Mouse (Mus musculus) hindbrain, embryonic 12.5 days (tissue): Measurements from ENCODE around the gene C6. TPM values are rescaled to one million over a fixed set of nuclear protein-coding genes. Genes with fewer than 3 reads are reported as not detected.

Experiments used
- ATAC-seq: fragments of 200-750 bp; cut with Nextera tagmentation; 2 replicates; pipeline ENCODE4 v1.8.0; 2017; ENCODE audit warnings: moderate TSS enrichment; ENCODE audit not compliant: low FRiP score
- H3K27ac ChIP-seq: fragments of 300-500 bp; sonication (generic); 2 replicates; pipeline ENCODE4 v1.5.1; 2016; ENCODE audit warnings: mild to moderate bottlenecking
- H3K27me3 ChIP-seq: fragments of 300-500 bp; sonication (generic); 2 replicates; pipeline ENCODE4 v1.6.1; 2016; ENCODE audit warnings: mild to moderate bottlenecking
- H3K36me3 ChIP-seq: fragments of 300-500 bp; sonication (generic); 2 replicates; pipeline ENCODE4 v1.6.1; 2016; ENCODE audit warnings: mild to moderate bottlenecking
- H3K4me1 ChIP-seq: fragments of 300-500 bp; sonication (generic); 2 replicates; pipeline ENCODE4 v1.6.1; 2016
- H3K4me2 ChIP-seq: fragments of 300-500 bp; sonication (generic); replicated peaks from 2 replicates; pipeline ENCODE4 v1.6.1; 2016; ENCODE audit warnings: mild to moderate bottlenecking
- H3K4me3 ChIP-seq: fragments of 300-500 bp; sonication (generic); 2 replicates; pipeline ENCODE4 v1.5.1; 2016; ENCODE audit warnings: mild to moderate bottlenecking
- H3K9ac ChIP-seq: fragments of 300-500 bp; sonication (generic); 2 replicates; pipeline ENCODE4 v1.6.1; 2016; ENCODE audit warnings: mild to moderate bottlenecking, moderate library complexity
- H3K9me3 ChIP-seq: fragments of 300-500 bp; sonication (generic); replicated peaks from 2 replicates; pipeline ENCODE4 v1.6.1; 2016; ENCODE audit warnings: mild to moderate bottlenecking
- WGBS: fragments of 180-500 bp; shearing (Covaris S2); methylation state at CpG from one replicate; pipeline ENCODE4 v1.1.7; 2016; 5-methylcytosine and 5-hydroxymethylcytosine counted together
- polyA plus RNA-seq: library from polyadenylated mRNA; unstranded; fragments of >200 nt; fragmentation: Nextera tagmentation; extraction: Ambion mirVana; gene quantifications from 2 replicates; pipeline ENCODE4 v1.2.1, GENCODE M21; 2016

Gene C6
- polyA plus RNA-seq, 1 experiment from 2014 or later: not detected

DNA sequence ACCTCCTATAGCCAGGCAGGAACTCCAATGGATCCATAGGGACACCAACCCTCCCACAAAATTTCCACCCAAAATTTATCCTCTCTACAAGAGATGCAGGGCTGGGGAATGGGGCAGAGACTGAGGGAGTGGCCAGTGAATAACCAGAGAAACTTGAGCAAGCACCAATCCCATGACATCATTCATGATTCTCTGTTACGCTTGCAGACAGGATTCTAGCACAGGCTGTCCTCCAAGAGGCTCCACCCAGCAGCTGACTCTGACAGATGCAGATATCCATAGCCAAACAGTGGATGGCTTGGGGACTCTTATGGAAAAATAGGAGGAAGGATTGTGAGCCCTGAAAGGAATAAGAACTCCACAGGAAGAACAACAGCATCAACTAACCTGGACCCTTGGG is 94.2 kb downstream of the C6 start:
- no peak overlapping the region for H3K4me3 ChIP-seq
- H3K27me3 ChIP-seq: no peaks in the 10 kb centered on the region
- no peaks in the 10 kb centered on the region for H3K36me3 ChIP-seq
- no peaks in the 10 kb centered on the region for H3K4me1 ChIP-seq
- WGBS: 89% methylated on average over 1 of the region's 1 CpGs
- H3K9me3 ChIP-seq: no peaks in the 10 kb centered on the region
- no peak overlapping the region for H3K9ac ChIP-seq
- H3K27ac ChIP-seq: no peak overlapping the region
- no peak for ATAC-seq
- no peak overlapping the region for H3K4me2 ChIP-seq

DNA sequence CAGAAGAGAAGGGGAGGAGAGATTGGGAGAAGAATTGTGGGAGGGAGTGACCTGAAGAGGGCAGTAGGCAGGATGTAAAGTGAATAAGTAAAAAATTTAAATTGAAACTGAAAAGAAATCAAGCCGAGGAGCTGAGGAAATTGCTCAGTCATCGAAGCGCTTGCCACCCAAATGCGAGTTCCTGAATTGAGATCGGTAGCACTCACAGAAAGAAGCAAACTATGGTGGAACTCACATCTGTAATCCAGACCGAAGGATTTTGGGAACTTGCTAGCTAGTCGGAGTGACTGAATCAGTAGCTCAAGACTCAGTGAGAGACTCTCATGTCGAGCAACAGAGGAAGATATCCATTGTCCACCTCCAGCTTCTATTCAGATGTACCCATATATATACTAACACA is 94.8 kb downstream of the C6 start:
- Histone ChIP-seq H3K9me3 (no peaks in the 10 kb centered on the region), H3K9ac (no peak overlapping the region), H3K36me3 (no peaks in the 10 kb centered on the region), H3K4me1 (no peaks in the 10 kb centered on the region), H3K27me3 (no peaks in the 10 kb centered on the region), H3K4me3 (no peak overlapping the region), H3K4me2 (no peak overlapping the region), H3K27ac (no peak overlapping the region)
- no peak for ATAC-seq
- 92% methylated on average over 8 of the region's 8 CpGs for WGBS

DNA sequence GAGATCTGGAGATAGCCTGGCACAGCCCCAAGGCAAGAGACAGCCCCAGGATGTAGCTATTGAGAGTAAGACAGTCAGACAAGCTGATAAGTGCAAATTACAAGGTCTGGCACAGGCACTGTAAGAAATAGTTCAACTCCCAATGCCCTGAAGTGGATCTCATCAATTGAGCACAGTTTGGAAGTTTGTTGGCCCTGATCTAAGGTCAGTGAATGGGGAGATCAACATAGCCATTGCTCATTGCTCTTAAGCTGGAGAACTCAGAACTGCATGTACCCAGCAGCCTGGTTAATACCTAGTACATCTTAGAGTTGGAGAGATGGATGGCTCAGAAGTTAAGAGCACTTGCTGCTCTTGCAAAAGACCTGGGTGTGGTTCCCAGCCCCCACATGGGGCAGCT is 100.8 kb downstream of the C6 start:
- H3K4me3 ChIP-seq: no peak overlapping the region
- no peak overlapping the region for H3K27ac ChIP-seq
- H3K27me3 ChIP-seq: no peaks in the 10 kb centered on the region
- H3K4me1 ChIP-seq: no peaks in the 10 kb centered on the region
- no peak for ATAC-seq
- H3K9me3 ChIP-seq: no peaks in the 10 kb centered on the region
- H3K36me3 ChIP-seq: no peaks in the 10 kb centered on the region
- H3K9ac ChIP-seq: no peak overlapping the region
- H3K4me2 ChIP-seq: no peak overlapping the region

DNA sequence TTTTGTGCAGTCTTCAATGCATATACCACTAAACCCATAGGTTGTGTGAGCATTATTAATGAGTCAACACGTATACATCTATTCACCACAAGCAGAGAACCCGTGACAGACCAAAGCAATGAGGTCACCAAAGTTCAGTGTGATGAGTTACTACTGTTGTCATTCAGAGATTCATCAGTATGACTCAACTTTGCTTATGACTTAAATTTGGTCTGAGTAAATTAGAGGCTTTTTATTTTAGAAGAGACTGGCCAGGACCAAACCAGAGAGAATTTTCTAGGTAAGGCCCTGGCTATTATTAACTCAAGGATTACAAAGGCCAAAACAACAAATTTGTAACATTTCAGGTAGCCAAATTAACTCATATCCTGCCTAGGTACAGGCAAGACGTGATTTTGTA is 109.4 kb downstream of the C6 start:
- Histone ChIP-seq H3K9ac (no peak overlapping the region), H3K4me3 (no peak overlapping the region), H3K4me1 (no peaks in the 10 kb centered on the region), H3K4me2 (no peak overlapping the region), H3K9me3 (no peaks in the 10 kb centered on the region), H3K27me3 (no peaks in the 10 kb centered on the region), H3K36me3 (no peaks in the 10 kb centered on the region), H3K27ac (no peak overlapping the region)
- 92% methylated on average over 3 of the region's 3 CpGs for WGBS
- no peak for ATAC-seq

DNA sequence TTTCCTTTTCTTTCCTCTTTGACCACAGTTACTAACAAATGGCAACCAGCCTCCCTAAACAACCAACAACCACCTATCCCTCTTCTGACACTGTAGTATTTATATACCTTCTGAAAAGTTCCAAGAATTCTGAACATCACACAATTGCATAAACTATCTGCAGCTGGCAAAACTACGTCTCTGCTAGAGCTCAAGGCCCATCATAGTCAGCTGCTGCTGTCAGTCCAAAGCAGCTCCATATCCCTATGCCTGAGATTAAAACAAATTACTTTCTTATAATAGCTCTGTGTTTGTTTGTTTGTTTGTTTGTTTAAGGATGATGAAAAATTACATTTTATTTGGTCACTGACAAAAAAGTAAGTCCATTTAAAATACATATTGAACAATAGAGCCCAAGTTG is 123.0 kb downstream of the C6 start:
- Histone ChIP-seq H3K4me3 (no peak overlapping the region), H3K27ac (no peak overlapping the region), H3K9ac (no peak overlapping the region), H3K27me3 (no peaks in the 10 kb centered on the region), H3K9me3 (no peaks in the 10 kb centered on the region), H3K4me1 (no peaks in the 10 kb centered on the region), H3K36me3 (no peaks in the 10 kb centered on the region), H3K4me2 (no peak overlapping the region)
- no peak for ATAC-seq
- 92% methylated on average over 1 of the region's 1 CpGs for WGBS

Other genes starting within 250 kb of the C6 start
- not detected in 2 replicates for gene Mroh2b, start 171.6 kb downstream of the C6 start, polyA plus RNA-seq